Mouse (Mus musculus) brain, embryonic 14.5 days (tissue): Measurements from ENCODE around the gene Ap4m1.

Source experiments
- CTCF ChIP-seq: fragments of 200-500 bp; IDR thresholded peaks from 2 replicates; pipeline ENCODE4 v1.5.1; 2012; ENCODE audit warnings: inconsistent platforms, mild to moderate bottlenecking, moderate library complexity, borderline replicate concordance; ENCODE audit not compliant: insufficient read depth, insufficient read length; ENCODE audit errors: extremely low read depth
- POLR2A ChIP-seq: fragments of 200-500 bp; IDR thresholded peaks from 2 replicates; pipeline ENCODE4 v1.6.1; 2012; ENCODE audit warnings: mild to moderate bottlenecking, inconsistent platforms, borderline replicate concordance; ENCODE audit not compliant: poor library complexity, insufficient read depth, insufficient read length, severe bottlenecking; ENCODE audit errors: extremely low read depth

GRCm38 (mm10) chr5:138227367-138227766 is 55.6 kb downstream of the Ap4m1 start:
- TF ChIP-seq POLR2A (no peak), CTCF (no peak)
